Mouse (Mus musculus) erythroid progenitor cell, adult 5-6 weeks (primary cell): Measurements from ENCODE around the gene Mpeg1. TPM values are rescaled to one million over a fixed set of nuclear protein-coding genes. Genes with fewer than 3 reads are reported as not detected.

Experiments
- ATAC-seq: replicated peaks from 2 replicates; pipeline ENCODE4 v1.8.0; 2016; ENCODE audit warnings: moderate number of reproducible peaks, mild to moderate bottlenecking, moderate TSS enrichment, inconsistent platforms; ENCODE audit not compliant: poor library complexity, low FRiP score, severe bottlenecking
- total RNA-seq, 2 experiments: library from RNA; stranded (forward) in 1 of 2; stranded (reverse) in 1 of 2; fragments of 150-400 nt in 1 of 2; fragments of 186-747, 209-891 nt in 1 of 2; gene quantifications; 2 replicates each; pipeline versions ENCODE4 v1.2.3 to v1.2.4; 2015 to 2017; ENCODE audit warnings: low replicate concordance in 2 of 2

The Mpeg1 gene
- total RNA-seq (2015; ENCODE audit: low replicate concordance) (61.6 and 71.0 TPM in 2 replicates), total RNA-seq (2017; ENCODE audit: low replicate concordance) (23.0 and 36.1 TPM in 2 replicates)

- no peak for ATAC-seq
These were observed at the start of gene Mpeg1 for GRCm38 (mm10) chr19:12460282-12461249. TSS of gene Mpeg1 (plus strand) at chr19:12460779.

GRCm38 (mm10) chr19:12413737-12414136 lies 46.8 kb upstream of the Mpeg1 start:
- no peak for ATAC-seq

GRCm38 (mm10) chr19:12417361-12417760 lies 43.2 kb upstream of the Mpeg1 start, which contains the start of gene Olfr1441:
TSS of gene Olfr1441 (plus strand) at chr19:12417433.
- ATAC-seq = no peak

GRCm38 (mm10) chr19:12418312-12418711 lies 42.3 kb upstream of the Mpeg1 start:
- no peak for ATAC-seq

- no peak for ATAC-seq
These were observed 40.0 kb upstream of the Mpeg1 start for GRCm38 (mm10) chr19:12420555-12420954.

GRCm38 (mm10) chr19:12421680-12422079 lies 38.9 kb upstream of the Mpeg1 start:
- ATAC-seq = no peak

GRCm38 (mm10) chr19:12427101-12427500 lies 33.5 kb upstream of the Mpeg1 start:
- no peak for ATAC-seq

GRCm38 (mm10) chr19:12427605-12428004 lies 33.0 kb upstream of the Mpeg1 start, which contains the start of gene Pfpl:
TSS of gene Pfpl (plus strand) at chr19:12427905.
- ATAC-seq = no peak

- no peak for ATAC-seq
These were observed 27.5 kb upstream of the Mpeg1 start for GRCm38 (mm10) chr19:12433033-12433432.

GRCm38 (mm10) chr19:12435011-12435416 lies 25.6 kb upstream of the Mpeg1 start:
- ATAC-seq = no peak

GRCm38 (mm10) chr19:12435750-12436524 lies 24.6 kb upstream of the Mpeg1 start:
- no peak for ATAC-seq

- ATAC-seq = no peak
These were observed 21.0 kb upstream of the Mpeg1 start for GRCm38 (mm10) chr19:12439581-12439980.

GRCm38 (mm10) chr19:12440103-12440725 lies 20.4 kb upstream of the Mpeg1 start:
- no peak for ATAC-seq

- no peak for ATAC-seq
These were observed 18.0 kb upstream of the Mpeg1 start for GRCm38 (mm10) chr19:12442560-12442959.

GRCm38 (mm10) chr19:12445014-12445413 lies 15.6 kb upstream of the Mpeg1 start:
- ATAC-seq = no peak

- ATAC-seq = no peak
These were observed 3.0 kb upstream of the Mpeg1 start for GRCm38 (mm10) chr19:12457401-12458066.

GRCm38 (mm10) chr19:12459516-12459915 lies 1.1 kb upstream of the Mpeg1 start:
- ATAC-seq = no peak

GRCm38 (mm10) chr19:12462851-12463721 lies 2.5 kb downstream of the Mpeg1 start:
- no peak for ATAC-seq

GRCm38 (mm10) chr19:12463722-12464035 lies 3.1 kb downstream of the Mpeg1 start:
- ATAC-seq = no peak
